Mouse (Mus musculus): ENCODE results near the gene Grip1.

GRCm38 (mm10) chr10:119756271-119756670, 302.6 kb downstream of the Grip1 start:
- TF ChIP-seq POLR2A (IDR thresholded peaks at IDR 0.05; ENCODE audit: insufficient read depth, low read depth, low read length) (no peak), CTCF (IDR thresholded peaks at IDR 0.05) (no peak), EP300 (IDR thresholded peaks at IDR 0.05; ENCODE audit: insufficient read depth, low read depth, low read length) (no peak)
